Mouse (Mus musculus) left cerebral cortex, adult 18-20 months (tissue): ENCODE results near the gene Ppard. TPM values are rescaled to one million over a fixed set of nuclear protein-coding genes. Genes with fewer than 3 reads are reported as not detected.

ENCODE experiments used
- DNase-seq, 2 experiments: peaks; one replicate each; pipeline ENCODE4 v3.0.0; 2021 to 2022; ENCODE audit warnings: low spot score in 2 of 2, mixed read lengths in 1 of 2
- total RNA-seq, 2 experiments: library from RNA; stranded (reverse); gene quantifications; 2 replicates each; pipeline ENCODE4 v1.2.3; 2021

The Ppard gene
- total RNA-seq, 2 experiments from 2014 or later: 27.9 to 28.6 TPM

- no peak for DNase-seq
Measured at GRCm38 (mm10) chr17:28254804-28255203, 22.3 kb downstream of the Ppard start.

GRCm38 (mm10) chr17:28255651-28256050, 23.2 kb downstream of the Ppard start:
- DNase-seq: no peak

GRCm38 (mm10) chr17:28256651-28257328, 24.3 kb downstream of the Ppard start:
- DNase-seq: no peak

GRCm38 (mm10) chr17:28258325-28258724, 25.8 kb downstream of the Ppard start:
- DNase-seq: no peak

GRCm38 (mm10) chr17:28259890-28260542, 27.5 kb downstream of the Ppard start:
- DNase-seq: no peak

GRCm38 (mm10) chr17:28260543-28260909, 28.0 kb downstream of the Ppard start:
- no peak for DNase-seq

GRCm38 (mm10) chr17:28261795-28262194, 29.3 kb downstream of the Ppard start:
- DNase-seq: no peak

- peak; percentile 41 to 44 for DNase-seq
Measured at GRCm38 (mm10) chr17:28263181-28263894, 30.8 kb downstream of the Ppard start.

- no peak for DNase-seq
Measured at GRCm38 (mm10) chr17:28267251-28267650, 34.8 kb downstream of the Ppard start.

GRCm38 (mm10) chr17:28270165-28270564, 37.7 kb downstream of the Ppard start:
- no peak for DNase-seq

- no peak for DNase-seq
Measured at GRCm38 (mm10) chr17:28271537-28272266, 39.2 kb downstream of the Ppard start.

GRCm38 (mm10) chr17:28272281-28272680, 39.8 kb downstream of the Ppard start:
- DNase-seq: no peak

- no peak for DNase-seq
Measured at GRCm38 (mm10) chr17:28272837-28273236, 40.3 kb downstream of the Ppard start.

GRCm38 (mm10) chr17:28274739-28275138, 42.2 kb downstream of the Ppard start:
- no peak for DNase-seq

- no peak for DNase-seq
Measured at GRCm38 (mm10) chr17:28277226-28277625, 44.7 kb downstream of the Ppard start.

- DNase-seq: no peak
Measured at GRCm38 (mm10) chr17:28277721-28278120, 45.2 kb downstream of the Ppard start.

- DNase-seq: no peak
Measured at GRCm38 (mm10) chr17:28278156-28278555, 45.7 kb downstream of the Ppard start.

GRCm38 (mm10) chr17:28279236-28279635, 46.7 kb downstream of the Ppard start:
- DNase-seq: no peak

GRCm38 (mm10) chr17:28279780-28280422, 47.4 kb downstream of the Ppard start:
- no peak for DNase-seq

GRCm38 (mm10) chr17:28280423-28280800, 47.9 kb downstream of the Ppard start:
- DNase-seq: no peak

- no peak for DNase-seq
Measured at GRCm38 (mm10) chr17:28280831-28281377, 48.4 kb downstream of the Ppard start.
